Mouse (Mus musculus) 3134 (cell line): Measurements from ENCODE around the gene Sorbs1.

Experiments
- DNase-seq: peaks from one replicate; pipeline ENCODE4 v3.0.0-alpha.2; 2011; ENCODE audit warnings: low spot score; ENCODE audit not compliant: insufficient read length; ENCODE audit errors: extremely low read depth

Sorbs1 gene

DNA sequence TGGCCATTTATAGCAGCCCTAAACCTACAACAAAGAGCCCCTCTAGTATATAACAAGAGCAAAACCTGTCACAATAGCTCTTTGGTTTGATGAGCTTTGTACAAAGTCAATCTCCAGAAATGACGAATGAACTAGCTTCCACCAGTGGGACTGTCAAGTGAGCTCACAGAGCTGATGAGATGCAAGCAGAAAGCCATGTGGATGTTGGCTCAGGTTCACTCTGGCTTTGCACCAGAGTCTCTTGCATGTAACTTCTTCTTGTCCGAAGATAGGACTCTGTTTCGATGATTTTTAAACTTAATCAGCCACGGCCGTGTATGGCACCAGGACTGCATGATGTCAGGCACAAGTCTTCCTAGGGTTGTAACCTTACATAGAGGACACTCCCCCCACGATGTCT is 133.6 kb downstream of the Sorbs1 start:
- DNase-seq: no peak

DNA sequence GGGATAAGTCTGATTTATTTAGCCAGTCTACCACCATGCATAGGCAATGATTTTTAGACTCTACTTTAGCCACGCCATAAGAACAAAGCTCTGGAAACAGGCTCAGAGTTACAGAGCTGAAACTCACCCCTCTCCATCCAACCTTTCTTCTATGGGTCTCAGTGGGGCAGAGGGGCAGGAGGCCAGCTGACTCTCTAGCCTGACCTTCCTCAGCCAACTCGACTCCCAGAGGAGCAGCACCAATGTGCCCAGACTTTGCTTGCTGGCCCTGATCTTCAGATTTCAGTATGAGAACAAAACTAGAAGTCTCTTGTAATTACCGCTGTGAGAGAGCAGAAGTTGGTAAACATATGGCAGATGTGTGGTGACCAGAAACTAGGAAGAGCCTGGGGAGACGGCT is 134.5 kb downstream of the Sorbs1 start:
- no peak for DNase-seq

DNA sequence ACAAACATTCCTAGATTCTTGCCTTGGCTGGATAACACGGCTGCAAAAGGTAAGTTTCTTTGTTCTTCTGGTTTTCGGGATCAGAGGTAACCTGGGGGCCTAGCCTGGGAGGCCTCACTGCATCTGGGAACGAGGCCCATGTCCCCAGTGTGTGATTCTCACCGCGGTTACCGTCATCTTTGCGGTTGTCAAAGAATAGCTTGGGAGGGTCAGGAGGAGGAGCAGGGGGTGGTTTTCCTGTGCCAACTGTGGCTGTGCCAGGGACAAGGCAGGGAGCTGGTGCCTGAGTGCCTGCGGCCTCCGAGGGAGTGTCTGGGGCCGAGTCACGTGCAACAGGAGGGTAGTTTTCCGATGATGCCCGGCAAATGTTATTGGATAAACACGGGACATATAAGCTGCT is 135.9 kb downstream of the Sorbs1 start:
- no peak for DNase-seq

DNA sequence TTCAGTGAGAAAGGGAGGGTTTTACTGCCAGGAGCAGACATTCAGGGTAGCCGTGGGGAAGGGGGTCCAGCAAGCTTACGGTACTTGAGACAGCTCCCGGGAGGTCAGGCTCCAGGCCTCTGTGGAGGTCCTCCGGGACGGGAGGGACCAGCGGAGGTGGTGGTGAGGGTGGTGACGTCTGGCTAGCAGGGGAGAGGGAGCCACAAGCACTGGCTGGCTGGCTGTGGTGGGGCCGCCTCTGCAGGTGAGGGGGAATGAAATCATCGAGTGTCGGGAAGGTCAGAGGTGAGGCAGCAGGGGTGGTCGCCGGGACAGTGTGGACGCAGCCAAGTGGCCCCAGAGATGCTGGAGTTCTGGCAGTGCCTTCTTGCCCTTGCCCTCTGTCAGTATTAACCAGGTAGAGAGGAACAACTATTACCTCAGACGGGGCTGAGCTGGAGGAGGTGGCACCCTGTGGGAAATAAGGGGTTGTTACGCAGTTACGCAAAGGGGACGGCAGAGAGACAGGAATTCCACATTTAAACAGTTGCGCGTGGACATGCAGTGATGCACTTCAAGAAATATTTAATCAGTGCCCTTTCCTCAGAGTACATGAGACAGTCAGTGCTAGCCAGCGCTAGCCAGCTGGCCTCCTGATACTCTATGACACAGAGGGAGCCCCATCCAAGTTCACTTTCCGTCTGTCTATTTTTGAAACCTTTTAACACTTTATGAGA is 136.9 kb downstream of the Sorbs1 start:
- no peak for DNase-seq

DNA sequence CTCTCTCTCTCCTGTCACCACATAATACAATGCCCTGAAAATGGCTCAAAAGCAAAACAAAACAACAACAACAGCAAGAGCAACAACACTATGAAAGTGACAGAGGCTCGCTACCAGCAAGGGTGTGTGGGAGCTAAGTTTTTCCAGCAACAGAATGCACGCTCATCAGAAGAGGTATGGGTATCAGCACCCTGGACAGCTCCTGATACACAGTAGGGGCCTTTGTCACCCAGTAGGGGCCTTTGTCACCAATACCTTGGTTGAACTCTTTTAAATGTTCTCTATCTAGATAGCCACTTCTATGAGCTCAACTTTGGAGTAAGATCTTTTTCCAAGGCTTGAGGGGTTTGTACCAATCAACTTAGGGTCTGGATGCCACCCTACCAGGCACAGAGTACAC is 138.9 kb downstream of the Sorbs1 start:
- DNase-seq: no peak

DNA sequence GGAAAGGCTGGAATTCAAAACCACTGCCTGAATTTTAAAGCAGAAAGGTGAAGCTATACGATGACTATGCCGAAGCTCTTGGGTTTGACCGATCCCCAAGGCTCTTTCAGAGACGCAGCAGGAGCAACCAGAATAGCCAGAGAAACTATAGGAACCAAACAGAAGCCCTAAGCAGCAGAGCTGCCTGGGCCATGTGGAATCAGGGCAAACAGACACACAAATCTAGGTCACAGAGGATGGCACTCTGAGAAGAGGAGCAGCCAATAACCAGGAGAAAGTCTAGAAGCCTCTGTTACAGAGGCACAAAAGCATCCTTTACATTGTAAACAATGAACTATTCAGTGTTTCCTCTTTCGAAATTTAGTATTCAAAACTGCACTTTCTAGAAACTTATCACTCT is 140.9 kb downstream of the Sorbs1 start:
- DNase-seq: no peak

DNA sequence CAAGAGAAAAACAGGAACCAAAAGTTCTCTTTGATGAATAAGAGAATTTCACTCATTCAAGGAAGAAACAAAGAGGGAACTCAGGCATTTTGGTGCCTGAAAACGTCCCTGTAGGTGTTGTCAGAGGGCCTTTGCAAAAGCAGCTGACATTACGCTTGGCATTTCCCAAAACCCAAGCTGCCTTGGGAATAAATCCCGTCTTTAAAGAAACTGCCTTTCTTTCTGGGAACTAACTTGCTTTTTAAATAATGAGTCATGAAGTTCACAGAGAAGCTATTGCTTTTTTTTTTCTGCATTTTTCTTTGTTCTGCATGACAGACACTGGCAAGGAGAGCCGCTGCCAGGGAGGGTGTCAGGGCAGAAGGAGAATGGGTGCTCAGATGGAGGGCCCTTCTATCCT is 141.7 kb downstream of the Sorbs1 start:
- no peak for DNase-seq

DNA sequence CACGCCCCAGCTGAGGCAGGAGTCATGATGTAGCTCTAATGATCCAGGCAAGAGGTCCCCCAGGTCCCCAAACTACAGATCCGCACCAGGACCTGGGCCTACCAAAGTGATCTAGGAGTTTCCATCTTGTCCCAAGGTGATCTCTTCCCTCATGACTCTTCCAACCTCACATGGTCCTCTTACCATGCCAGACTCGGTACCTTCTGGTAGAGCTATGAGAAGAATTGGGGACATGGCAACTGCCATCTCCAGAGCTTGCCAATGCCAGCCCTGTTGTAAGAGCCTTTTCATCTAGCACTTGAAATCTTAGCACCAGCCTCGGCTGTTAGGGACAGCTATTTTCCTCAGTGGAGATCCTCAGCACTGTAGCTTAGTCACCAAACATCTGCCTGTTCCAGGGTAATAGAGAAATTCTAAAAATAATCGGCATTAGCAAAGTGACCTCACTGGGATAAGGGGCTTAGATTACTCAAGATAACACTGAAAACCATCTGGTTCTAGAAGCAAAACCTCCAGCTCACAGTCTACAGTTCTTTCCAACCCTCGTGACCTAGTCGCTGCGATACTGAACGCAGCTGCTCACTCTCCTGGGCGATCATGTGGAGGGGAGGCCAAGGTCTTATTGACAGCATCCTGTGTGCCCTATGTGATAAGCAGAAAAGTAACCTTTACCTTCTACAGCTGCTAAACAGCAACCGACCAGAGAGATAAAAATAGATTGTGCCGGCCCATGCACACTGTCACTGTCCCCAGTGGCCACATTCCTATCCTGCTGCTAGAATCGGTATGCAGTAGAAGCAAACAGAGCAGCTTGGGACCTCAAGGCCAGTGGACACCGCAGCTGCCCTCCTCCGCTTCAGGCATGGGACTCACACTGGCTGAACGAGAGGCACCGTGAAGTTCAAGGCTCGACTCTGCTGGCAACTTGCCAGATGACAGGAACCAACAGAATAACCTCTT is 143.4 kb downstream of the Sorbs1 start:
- DNase-seq: no peak

DNA sequence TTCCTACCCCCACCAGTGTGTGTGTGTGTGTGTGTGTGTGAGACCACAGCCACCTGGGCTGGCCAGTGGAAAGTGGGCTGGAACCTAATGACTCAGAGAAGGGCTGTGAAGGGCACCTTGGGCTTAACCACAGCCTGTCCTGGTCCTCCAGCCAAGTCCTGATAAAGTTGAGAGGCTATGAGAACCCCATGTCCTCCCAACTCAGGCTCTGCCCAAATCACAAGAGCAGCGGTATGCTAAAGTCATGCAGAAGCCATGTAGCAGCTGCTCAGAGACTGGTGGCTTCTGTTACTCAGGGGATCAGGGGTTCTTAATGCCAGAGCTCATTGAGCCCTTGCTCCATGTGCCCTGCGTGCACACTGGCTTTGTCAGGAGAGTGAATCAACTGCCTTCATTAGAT is 145.1 kb downstream of the Sorbs1 start:
- DNase-seq: no peak

DNA sequence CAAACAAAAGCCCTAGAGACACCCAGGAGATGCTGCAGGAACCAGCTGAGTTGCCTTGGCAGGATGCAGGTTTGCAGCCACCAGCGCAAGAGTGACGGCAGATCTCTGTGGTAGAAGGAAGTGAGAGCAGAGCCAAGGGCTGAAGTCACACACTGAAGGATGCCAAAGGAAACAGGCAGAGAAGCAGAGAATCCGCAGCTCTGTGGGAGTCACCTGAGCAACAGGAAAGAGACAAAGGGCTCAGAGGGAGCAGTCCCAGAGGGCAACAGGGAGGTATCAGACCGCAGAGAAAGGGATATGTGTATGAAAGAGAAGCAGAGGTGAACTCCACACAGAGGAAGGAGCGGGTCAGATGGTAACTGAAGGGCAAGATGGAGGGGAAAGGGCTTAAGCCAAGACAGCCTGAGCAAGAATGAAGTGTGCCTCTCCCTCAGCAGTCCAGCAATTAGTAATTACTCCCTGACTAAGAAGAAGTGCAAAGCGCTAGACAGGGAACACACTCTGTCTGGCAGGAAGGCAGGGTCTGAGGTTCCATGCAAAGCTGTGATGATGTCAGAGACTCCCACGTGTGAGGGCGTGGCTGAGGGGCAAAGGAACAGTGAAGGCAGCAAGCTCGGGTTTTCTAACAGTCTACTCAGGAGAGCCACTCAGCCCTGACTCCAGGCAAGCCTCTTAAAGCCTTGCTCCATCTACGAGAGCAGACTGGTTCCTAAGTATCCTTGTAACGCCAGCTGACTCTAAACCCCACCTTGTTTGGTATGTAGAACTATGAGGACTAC is 147.2 kb downstream of the Sorbs1 start:
- peak; percentile 57 for DNase-seq

DNA sequence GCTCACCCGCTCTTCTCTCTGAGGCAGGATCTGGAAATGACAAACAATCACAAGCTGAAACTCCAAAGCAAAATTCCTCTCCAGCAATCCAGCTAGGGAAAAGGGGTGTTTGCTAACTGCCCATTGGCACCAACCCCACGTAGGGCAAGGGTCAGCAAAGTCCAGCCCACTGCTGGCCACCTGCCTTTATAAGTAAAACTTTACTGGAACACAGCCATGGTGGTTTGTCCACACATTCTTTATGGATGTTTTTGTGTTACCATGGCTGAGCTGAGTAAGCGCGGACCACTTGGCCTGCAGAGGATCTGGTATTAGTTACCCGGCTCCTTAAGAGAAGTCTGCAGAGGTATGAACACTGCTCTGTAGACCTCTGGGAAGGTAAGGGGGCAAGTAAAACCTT is 148.4 kb downstream of the Sorbs1 start:
- DNase-seq: peak; percentile 58

DNA sequence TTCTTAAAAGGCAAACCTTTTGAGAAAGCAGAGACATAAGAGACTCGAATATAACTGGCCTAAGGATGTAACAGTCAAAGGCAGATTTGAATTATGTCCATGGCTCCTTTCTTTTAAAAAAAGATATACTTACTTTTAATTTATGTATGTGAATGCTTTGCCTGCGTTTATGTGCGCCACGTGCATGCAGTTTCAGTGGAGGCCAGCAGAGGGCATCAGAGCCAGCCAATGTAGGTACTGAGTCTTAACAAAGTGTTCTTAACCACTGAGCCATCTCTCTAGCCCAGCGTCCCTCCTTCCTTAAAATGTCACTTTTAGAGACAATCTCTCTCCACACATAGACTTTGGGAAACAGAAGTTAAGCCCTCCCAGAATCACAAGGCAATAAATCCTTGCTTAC is 150.1 kb downstream of the Sorbs1 start:
- no peak for DNase-seq

DNA sequence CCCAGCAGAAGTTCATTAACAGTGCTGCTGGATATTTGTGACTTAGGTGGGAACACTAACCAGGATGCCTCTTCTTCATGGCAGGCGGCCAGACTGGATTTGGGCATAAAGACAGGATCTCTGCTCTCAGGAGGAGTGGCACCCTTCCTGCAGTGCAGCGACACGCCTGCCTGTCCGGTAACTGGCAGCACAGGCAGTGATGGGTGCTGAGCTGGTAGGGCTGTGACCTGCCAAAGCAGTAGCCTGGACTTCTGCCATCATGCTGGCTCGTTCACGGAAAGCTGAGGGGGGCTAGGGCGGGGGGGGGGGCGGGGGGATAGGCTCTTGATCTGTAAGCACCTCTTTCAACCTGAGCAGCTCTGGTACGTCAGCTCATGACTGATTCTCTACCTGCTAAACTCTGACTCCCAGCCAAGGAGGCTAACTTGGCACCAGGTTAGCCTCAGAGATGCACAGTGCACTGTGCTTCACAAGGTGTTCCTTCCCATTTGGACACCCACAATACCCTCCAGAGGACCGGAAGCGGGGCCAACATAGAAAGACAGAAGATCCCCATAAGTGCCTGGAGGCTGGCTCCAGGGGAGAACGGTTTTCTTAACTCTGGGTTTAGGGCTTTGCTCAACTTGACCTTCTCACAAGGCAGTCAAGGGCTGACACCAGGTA is 151.2 kb downstream of the Sorbs1 start:
- no peak for DNase-seq

DNA sequence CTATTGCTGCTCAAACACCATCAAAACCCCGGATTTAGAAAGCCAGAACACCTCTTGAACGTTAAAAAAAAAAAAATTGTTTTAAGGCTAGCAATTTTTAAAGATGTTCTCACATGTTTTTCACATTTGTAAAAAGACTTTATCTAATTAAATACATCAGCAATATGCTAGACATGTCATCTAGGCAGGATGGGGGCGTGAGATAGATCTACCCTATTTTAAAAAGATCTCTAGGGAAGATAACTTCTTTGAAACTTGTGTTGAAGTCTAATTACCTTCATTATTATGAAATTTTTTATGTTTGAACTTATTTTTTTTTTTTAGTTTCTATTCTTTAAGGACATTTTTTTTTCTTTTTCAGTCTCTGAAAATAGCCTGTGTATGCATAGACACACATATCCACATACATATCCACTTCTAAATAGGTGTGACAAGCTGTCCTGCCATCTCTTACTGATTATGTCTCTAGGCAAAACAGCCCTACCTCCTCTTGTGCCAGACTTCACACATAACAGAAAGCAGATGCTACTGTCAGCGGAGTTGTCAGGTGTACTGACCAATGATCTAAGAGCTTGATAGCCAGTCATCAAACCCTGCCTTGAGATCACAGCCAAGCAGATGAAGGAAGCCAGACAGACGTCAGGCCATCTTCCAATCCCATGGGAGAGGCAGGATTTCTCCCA is 153.7 kb downstream of the Sorbs1 start:
- no peak for DNase-seq

DNA sequence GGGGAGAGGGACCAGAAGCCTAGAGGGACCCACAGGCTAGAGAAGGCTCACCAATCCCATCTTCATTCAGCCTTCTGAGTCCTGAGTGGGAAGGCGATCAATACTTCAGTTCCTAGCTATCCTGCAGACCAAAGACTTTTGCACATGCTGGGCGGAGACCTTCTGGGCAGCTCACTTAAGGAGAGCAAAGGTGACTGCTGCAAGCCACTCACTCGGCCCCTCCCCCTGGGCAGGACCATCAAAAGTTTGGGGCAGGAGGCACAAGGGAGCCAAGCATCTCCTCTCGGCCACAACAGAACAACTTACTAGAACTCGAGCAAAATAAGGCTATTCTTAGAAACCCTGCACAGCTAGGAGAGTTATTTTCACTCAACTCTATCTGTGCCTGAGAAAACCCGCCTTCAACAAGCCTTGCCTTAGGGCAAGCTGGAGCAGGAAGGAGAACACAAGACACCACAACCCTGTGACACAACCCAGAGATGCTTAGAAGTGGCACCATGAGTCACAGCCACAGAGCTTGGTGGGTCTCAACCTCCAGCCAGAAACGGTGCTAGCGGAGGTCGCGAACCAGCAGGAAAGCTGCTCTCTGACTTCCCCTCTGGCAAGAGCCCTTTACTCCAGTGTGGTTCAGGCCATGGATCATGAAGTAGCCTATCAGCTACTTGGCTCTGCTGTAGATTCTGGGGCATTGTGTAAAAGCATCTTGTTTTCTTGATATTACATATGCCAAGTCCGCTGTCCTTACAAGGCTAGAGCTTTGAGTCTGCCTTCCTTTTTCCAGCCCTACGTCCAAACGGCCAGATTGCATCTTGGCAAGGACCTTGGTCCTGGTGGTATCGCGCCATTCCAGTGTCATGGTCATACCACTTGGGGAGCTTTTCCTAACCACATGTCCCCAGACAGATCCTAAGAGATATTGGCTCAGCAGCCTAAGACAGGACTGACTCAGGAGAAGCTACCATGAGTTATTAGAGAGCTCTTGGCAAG is 156.8 kb downstream of the Sorbs1 start:
- DNase-seq: peak; percentile 60

DNA sequence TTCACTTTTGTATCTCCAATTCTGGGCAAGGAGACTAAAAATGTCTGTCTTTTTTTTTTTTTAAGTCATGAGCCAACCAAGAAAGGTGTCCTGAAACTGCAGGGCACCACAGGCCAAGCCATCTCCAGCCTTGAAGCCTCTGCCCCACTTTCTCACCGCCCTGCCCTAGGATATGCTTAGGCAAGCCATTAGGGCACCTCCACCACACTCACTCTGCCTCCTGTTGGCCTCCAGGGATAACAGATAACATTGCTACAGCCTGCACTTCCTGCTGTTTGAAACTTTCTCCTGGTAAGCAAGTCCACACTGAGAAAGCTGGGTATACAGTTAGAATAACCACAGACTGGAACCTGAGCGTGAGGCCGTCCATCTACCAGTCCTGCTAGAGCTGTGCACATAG is 158.5 kb downstream of the Sorbs1 start:
- no peak for DNase-seq

DNA sequence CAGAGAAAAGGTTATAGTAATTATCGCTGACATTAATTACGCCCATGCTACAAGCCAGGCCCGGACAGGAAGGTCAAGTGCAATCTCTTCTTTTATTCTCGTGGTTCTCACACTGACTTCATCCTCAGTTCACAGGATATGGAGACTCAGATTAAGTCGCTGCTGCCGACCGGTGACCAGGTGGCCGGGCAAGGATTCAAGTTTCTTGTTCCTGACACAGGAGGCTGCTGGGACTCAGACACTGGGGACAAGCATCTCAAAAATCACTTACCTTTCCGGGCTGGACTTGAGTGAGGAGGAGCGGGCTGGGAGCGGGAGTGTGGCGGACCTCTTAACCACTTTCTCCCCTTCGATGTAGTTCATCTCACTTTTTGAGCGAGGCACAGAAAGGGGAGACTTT is 161.6 kb downstream of the Sorbs1 start:
- DNase-seq: no peak

DNA sequence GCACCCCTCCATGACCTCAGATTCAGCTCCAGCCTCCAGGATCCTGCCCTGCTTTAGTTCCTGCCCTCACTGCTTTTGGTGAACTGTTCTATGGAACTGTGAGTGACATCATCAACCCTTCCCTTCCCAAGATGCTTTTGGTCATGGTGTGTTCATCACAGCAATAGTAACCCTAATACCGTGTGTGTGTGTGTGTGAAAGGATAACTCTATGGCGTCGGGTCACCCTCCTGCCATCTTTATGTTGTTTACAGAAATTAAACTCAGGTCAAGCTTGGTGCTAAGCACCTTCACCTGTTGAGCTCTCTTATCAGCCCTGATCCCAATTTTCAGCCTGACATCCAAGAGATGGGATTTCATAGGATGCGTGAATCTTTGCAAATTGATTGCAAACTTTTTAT is 162.7 kb downstream of the Sorbs1 start:
- DNase-seq: no peak
